Mouse (Mus musculus): ENCODE results near the gene Sv2b. TPM values are rescaled to one million over a fixed set of nuclear protein-coding genes. Genes with fewer than 3 reads are reported as not detected.

Gene Sv2b
- polyA plus RNA-seq, 1 experiment, result 0.16 TPM

GRCm38 (mm10) chr7:75128036-75128435, 181.0 kb downstream of the Sv2b start:
- WGBS, result 85% methylated on average over 4 of the region's 4 CpGs
- DNase-seq (ENCODE audit: low read depth, low spot score), result no peak

GRCm38 (mm10) chr7:75124067-75124466, 185.0 kb downstream of the Sv2b start:
- WGBS, result 79% methylated on average over 5 of the region's 5 CpGs
- no peak for DNase-seq (ENCODE audit: low read depth, low spot score)

GRCm38 (mm10) chr7:75118022-75118673, 190.9 kb downstream of the Sv2b start:
- DNase-seq (ENCODE audit: low read depth, low spot score), result no peak
- 35% methylated on average over 7 of the region's 7 CpGs for WGBS

GRCm38 (mm10) chr7:75110689-75111088, 198.4 kb downstream of the Sv2b start:
- DNase-seq (ENCODE audit: low read depth, low spot score), result no peak
- WGBS, result 8% methylated on average over 6 of the region's 6 CpGs

GRCm38 (mm10) chr7:75107441-75107840, 201.6 kb downstream of the Sv2b start:
- no peak for DNase-seq (ENCODE audit: low read depth, low spot score)

- 61% methylated on average over 1 of the region's 1 CpGs for WGBS
- no peak for DNase-seq (ENCODE audit: low read depth, low spot score)
Measured at GRCm38 (mm10) chr7:75103900-75104299, 205.2 kb downstream of the Sv2b start.

- DNase-seq (ENCODE audit: low read depth, low spot score), result no peak
- WGBS, result 80% methylated on average over 17 of the region's 17 CpGs
Measured at GRCm38 (mm10) chr7:75102536-75103332, 206.3 kb downstream of the Sv2b start.

GRCm38 (mm10) chr7:75085473-75085872, 223.6 kb downstream of the Sv2b start:
- 72% methylated on average over 4 of the region's 4 CpGs for WGBS
- no peak for DNase-seq (ENCODE audit: low read depth, low spot score)

- no peak for DNase-seq (ENCODE audit: low read depth, low spot score)
Measured at GRCm38 (mm10) chr7:75080163-75080562, 228.9 kb downstream of the Sv2b start.

- WGBS, result 73% methylated on average over 8 of the region's 8 CpGs
- no peak for DNase-seq (ENCODE audit: low read depth, low spot score)
Measured at GRCm38 (mm10) chr7:75077560-75078208, 231.4 kb downstream of the Sv2b start.

Other genes with a start within 250 kb of the Sv2b start
- gene Akap13, start 146.3 kb upstream of the Sv2b start, polyA plus RNA-seq (2012; rRNA removed), result 14.0 and 16.8 TPM in 2 replicates